Comparison of ENCODE assay signal across 8 mouse cellular contexts in the genomic region with DNA sequence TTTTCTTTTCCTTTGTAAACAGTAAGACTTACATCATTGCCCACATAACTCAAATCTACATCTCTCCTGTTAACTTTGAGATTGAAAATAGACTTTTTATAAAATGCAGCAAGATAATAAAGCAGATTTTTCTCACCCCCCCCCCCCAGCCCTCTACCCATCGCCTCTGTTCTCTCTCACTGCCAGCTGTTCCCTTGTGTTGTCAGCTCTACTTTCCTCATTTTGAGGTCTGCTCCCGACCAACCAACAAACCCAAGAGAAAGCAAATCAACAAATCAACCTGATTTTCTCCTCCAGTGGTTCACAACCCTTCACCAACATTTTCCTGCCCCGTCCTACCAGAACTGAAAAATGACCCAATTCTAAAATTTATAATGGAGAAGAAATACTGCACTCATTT. TPM values are rescaled to one million over a fixed set of nuclear protein-coding genes. Genes with fewer than 3 reads are reported as not detected.
A peak's percentile ranks its signal among the peaks of the same experiment; 100 is the strongest.
DNase-seq lines count a peak whose midpoint lies in the region; ATAC-seq and TF ChIP-seq lines count a peak whose summit lies in the region.

No protein-coding gene starts in this region.

- no peaks in the 10 kb centered on the region for H3K36me3 ChIP-seq in heart, embryonic 10.5 days
- H3K36me3 ChIP-seq in hindbrain, embryonic 10.5 days = no peaks in the 10 kb centered on the region
- H3K36me3 ChIP-seq in liver, postnatal 0 days (replicated peaks; ENCODE audit: insufficient read depth, low read length) = no peaks in the 10 kb centered on the region

- H3K4me3 ChIP-seq in heart, embryonic 10.5 days = peak overlapping the region; percentile 50
- H3K4me3 ChIP-seq in hindbrain, embryonic 10.5 days = peak overlapping the region; percentile 41
- H3K4me3 ChIP-seq in liver, postnatal 0 days (ENCODE audit: low read depth, low read length) = peak overlapping the region; percentile 41

- H3K9me3 ChIP-seq in heart, embryonic 10.5 days = no peaks in the 10 kb centered on the region
- no peaks in the 10 kb centered on the region for H3K9me3 ChIP-seq in hindbrain, embryonic 10.5 days
- no peaks in the 10 kb centered on the region for H3K9me3 ChIP-seq in liver, postnatal 0 days (ENCODE audit: low read length)

- H3K4me1 ChIP-seq in heart, embryonic 10.5 days = peaks cover 21% of the 10 kb centered on the region
- H3K4me1 ChIP-seq in hindbrain, embryonic 10.5 days (replicated peaks) = peaks cover 44% of the 10 kb centered on the region
- peaks cover 13% of the 10 kb centered on the region for H3K4me1 ChIP-seq in liver, postnatal 0 days (ENCODE audit: insufficient read depth)

- no peak for DNase-seq in heart, embryonic 10.5 days (ENCODE audit: low spot score)
- no peak for DNase-seq in heart, adult 18-20 months
- peak; percentile 19 for DNase-seq in brain, adult 2 months (ENCODE audit: low read depth, low spot score)
- no peak for DNase-seq in hindbrain, embryonic 10.5 days (ENCODE audit: low spot score)
- no peak for DNase-seq in liver, postnatal 0 days
- no peak for DNase-seq in cerebellum, postnatal 4 days (ENCODE audit: low spot score in 2 of 2)
- no peak for DNase-seq in ovary, adult 18-20 months (ENCODE audit: low spot score)
- no peak for DNase-seq in spleen, postnatal 10 days (ENCODE audit: low spot score in 2 of 2)

- 27% methylated on average over 3 of the region's 3 CpGs for WGBS in heart, embryonic 10.5 days
- WGBS in hindbrain, embryonic 10.5 days = 26% methylated on average over 3 of the region's 3 CpGs
- 21% methylated on average over 3 of the region's 3 CpGs for WGBS in liver, postnatal 0 days (ENCODE audit: insufficient replicate concordance)

- H3K9ac ChIP-seq in liver, postnatal 0 days (replicated peaks) = peak overlapping the region; percentile 28; the same call in 1 of the 2 replicates

- TF ChIP-seq CTCF in liver, postnatal 0 days (IDR thresholded peaks at IDR 0.05; ENCODE audit: low read depth) = no peak

- ATAC-seq in liver, postnatal 0 days = no peak

- H3K4me2 ChIP-seq in liver, postnatal 0 days (ENCODE audit: low read depth, low read length) = peak overlapping the region; percentile 65

- TF ChIP-seq EP300 in liver, postnatal 0 days (IDR thresholded peaks at IDR 0.05; ENCODE audit: low read depth) = no peak

- no peaks in the 10 kb centered on the region; the same call in 1 of the 2 replicates for H3K27me3 ChIP-seq in heart, embryonic 10.5 days (ENCODE audit: insufficient read depth, poor library complexity, severe bottlenecking)
- H3K27me3 ChIP-seq in hindbrain, embryonic 10.5 days (ENCODE audit: insufficient read depth, poor library complexity, severe bottlenecking) = no peaks in the 10 kb centered on the region; the same call in 1 of the 2 replicates
- no peaks in the 10 kb centered on the region for H3K27me3 ChIP-seq in liver, postnatal 0 days (ENCODE audit: insufficient read depth, low read length)

- peak overlapping the region; percentile 79 for H3K27ac ChIP-seq in heart, embryonic 10.5 days
- H3K27ac ChIP-seq in hindbrain, embryonic 10.5 days = peak overlapping the region; percentile 64; the same call in 1 of the 2 replicates
- H3K27ac ChIP-seq in liver, postnatal 0 days (ENCODE audit: low read depth) = 0 out of 2 replicates have a peak overlapping the region, but pooled peaks have one; percentile 9

RNA-seq across cellular contexts. Expression of a gene that starts 0.9 kb away (rescaled TPM):
- 4.2 and 6.6 TPM in 2 replicates for polyA plus RNA-seq in heart, embryonic 10.5 days (2016; fragmentation: Nextera tagmentation; extraction: Ambion mirVana)
- total RNA-seq in heart, adult 18-20 months (2021) = 10 to 100 TPM; 48.3 to 55.4 TPM
- 1.5 and 2.1 TPM in 2 replicates for polyA plus RNA-seq in hindbrain, embryonic 10.5 days (2016; fragmentation: Nextera tagmentation; extraction: Ambion mirVana)
- 0.60 and 0.66 TPM in 2 replicates for polyA plus RNA-seq in liver, postnatal 0 days (2015; fragmentation: Nextera tagmentation; extraction: Ambion mirVana)

Comparison
In these comparisons a context has a peak if more than half of its experiments do, and no peak if none do; other contexts are left out.
1. H3K27ac ChIP-seq: peak in every context shown above with its lines; median percentile 79 in heart, embryonic 10.5 days; 64 in hindbrain, embryonic 10.5 days; 9 in liver, postnatal 0 days.